Mouse (Mus musculus): ENCODE data around the gene Ptpre. TPM values are rescaled to one million over a fixed set of nuclear protein-coding genes. Genes with fewer than 3 reads are reported as not detected.

The Ptpre gene
- polyA plus RNA-seq, 1 experiment from 2014 or later, result 0.77 TPM

DNA sequence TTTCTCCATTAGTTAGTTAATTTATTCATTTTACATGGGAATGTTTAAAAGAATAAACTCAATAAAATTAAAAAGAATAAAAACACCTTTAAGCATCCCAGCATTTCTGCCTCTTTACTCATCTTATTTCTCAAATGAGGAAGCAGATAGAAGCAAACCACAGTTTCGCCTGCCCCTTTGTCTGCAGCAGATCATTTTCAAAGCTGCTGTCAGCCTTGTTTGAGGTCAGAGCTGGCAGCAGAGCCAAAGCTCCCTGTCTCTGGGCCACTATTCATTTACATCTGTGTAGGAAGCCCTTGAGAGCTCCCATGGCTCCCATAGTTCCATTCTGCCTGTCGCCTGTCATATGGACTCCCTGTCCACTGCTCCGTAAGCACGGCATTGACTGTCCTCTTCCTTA is 28.7 kb upstream of the Ptpre start:
- WGBS, result 82% methylated on average over 4 of the region's 4 CpGs
- DNase-seq (ENCODE audit: low spot score) (no peak), ATAC-seq (replicated peaks; ENCODE audit: low FRiP score) (no peak)
- no peaks in the 10 kb centered on the region for H3K27me3 ChIP-seq (ENCODE audit: control insufficient read depth, insufficient read depth, low read length)
- no peak overlapping the region for H3K4me2 ChIP-seq (ENCODE audit: low read depth, low read length, severe bottlenecking)
- no peaks in the 10 kb centered on the region for H3K36me3 ChIP-seq (ENCODE audit: control insufficient read depth, insufficient read depth, low read length)
- H3K4me1 ChIP-seq (replicated peaks; ENCODE audit: control insufficient read depth, insufficient read depth, low read length), result no peaks in the 10 kb centered on the region
- no peak overlapping the region for H3K27ac ChIP-seq (ENCODE audit: low read depth, low read length)
- H3K9ac ChIP-seq (ENCODE audit: low read length), result no peak overlapping the region
- H3K4me3 ChIP-seq (ENCODE audit: low read depth, low read length), result no peak overlapping the region
- H3K9me3 ChIP-seq (ENCODE audit: control insufficient read depth, low read length), result no peaks in the 10 kb centered on the region

DNA sequence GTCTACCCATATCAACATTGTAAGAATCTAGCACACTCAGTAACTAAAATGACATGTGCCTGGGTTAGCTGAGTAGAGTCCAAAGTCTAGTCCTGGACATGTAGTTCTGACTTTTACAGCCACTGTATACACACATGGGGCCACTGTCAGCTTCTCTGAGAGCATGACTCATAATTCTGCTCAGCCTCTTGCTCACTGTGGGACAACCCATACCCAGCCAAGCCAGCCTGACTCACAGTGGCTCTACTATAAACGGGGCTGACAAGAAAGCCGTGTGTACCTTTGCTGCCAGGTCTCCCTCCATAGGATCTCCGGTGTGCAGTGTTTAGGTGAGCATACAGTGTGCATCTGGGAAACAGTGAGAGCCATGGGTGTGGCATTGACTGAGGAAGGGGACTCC is 28.0 kb upstream of the Ptpre start:
- DNase-seq (ENCODE audit: low spot score) (no peak), ATAC-seq (replicated peaks; ENCODE audit: low FRiP score) (no peak)
- no peak overlapping the region for H3K27ac ChIP-seq (ENCODE audit: low read depth, low read length)
- H3K9me3 ChIP-seq (ENCODE audit: control insufficient read depth, low read length), result no peaks in the 10 kb centered on the region
- no peaks in the 10 kb centered on the region for H3K27me3 ChIP-seq (ENCODE audit: control insufficient read depth, insufficient read depth, low read length)
- 93% methylated on average over 3 of the region's 3 CpGs for WGBS
- no peaks in the 10 kb centered on the region for H3K36me3 ChIP-seq (ENCODE audit: control insufficient read depth, insufficient read depth, low read length)
- H3K9ac ChIP-seq (ENCODE audit: low read length), result no peak overlapping the region
- H3K4me1 ChIP-seq (replicated peaks; ENCODE audit: control insufficient read depth, insufficient read depth, low read length), result no peaks in the 10 kb centered on the region
- no peak overlapping the region for H3K4me3 ChIP-seq (ENCODE audit: low read depth, low read length)
- H3K4me2 ChIP-seq (ENCODE audit: low read depth, low read length, severe bottlenecking), result no peak overlapping the region

DNA sequence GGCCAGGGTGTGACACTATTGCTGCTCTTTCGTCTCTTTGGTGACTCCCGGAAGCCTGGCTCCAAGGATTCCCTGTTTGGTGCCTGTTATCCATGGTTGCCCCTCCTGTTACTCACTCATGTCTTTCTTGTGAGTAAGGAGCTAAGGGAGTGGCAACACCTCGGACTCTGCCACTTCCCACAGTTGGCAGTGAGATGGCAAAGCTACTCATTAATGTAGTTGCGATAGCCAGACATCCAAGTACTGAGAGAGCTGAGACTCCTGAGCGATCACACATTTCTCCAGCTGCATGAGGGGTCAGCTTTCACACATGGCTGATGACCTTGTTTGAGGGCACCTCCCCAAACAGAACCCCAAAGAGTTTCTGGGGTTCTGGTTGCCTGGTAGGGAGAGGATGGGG is 26.9 kb upstream of the Ptpre start:
- Histone ChIP-seq H3K36me3 (ENCODE audit: control insufficient read depth, insufficient read depth, low read length) (no peaks in the 10 kb centered on the region), H3K4me3 (ENCODE audit: low read depth, low read length) (no peak overlapping the region), H3K27ac (ENCODE audit: low read depth, low read length) (no peak overlapping the region), H3K9me3 (ENCODE audit: control insufficient read depth, low read length) (no peaks in the 10 kb centered on the region), H3K4me2 (ENCODE audit: low read depth, low read length, severe bottlenecking) (no peak overlapping the region), H3K9ac (ENCODE audit: low read length) (no peak overlapping the region), H3K4me1 (replicated peaks; ENCODE audit: control insufficient read depth, insufficient read depth, low read length) (no peaks in the 10 kb centered on the region), H3K27me3 (ENCODE audit: control insufficient read depth, insufficient read depth, low read length) (no peaks in the 10 kb centered on the region)
- 90% methylated on average over 5 of the region's 5 CpGs for WGBS
- no peak for ATAC-seq (replicated peaks; ENCODE audit: low FRiP score)
- no peak for DNase-seq (ENCODE audit: low spot score)

DNA sequence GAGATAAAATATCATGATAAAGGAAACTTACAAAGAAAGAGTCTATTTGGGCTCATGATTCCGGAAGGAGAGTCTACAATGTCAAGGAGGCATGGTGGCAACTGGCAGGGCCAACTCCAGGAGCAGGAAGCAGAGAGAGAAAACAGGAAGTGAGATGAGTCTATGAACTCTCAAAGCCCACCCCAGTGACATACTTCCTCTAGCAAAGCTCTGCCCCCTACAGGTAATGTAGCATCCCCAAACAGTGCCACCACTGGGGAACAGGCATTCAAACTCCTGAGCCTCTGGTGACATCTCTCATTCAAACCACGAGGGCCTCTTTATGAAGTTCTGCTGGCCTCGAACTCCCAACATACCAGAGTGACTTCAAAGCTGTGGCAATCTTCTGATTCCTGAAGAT is 25.6 kb upstream of the Ptpre start:
- no peaks in the 10 kb centered on the region for H3K27me3 ChIP-seq (ENCODE audit: control insufficient read depth, insufficient read depth, low read length)
- ATAC-seq (replicated peaks; ENCODE audit: low FRiP score) (no peak), DNase-seq (ENCODE audit: low spot score) (no peak)
- no peak overlapping the region for H3K4me3 ChIP-seq (ENCODE audit: low read depth, low read length)
- no peak overlapping the region for H3K27ac ChIP-seq (ENCODE audit: low read depth, low read length)
- H3K4me2 ChIP-seq (ENCODE audit: low read depth, low read length, severe bottlenecking), result no peak overlapping the region
- 89% methylated on average over 3 of the region's 3 CpGs for WGBS
- H3K4me1 ChIP-seq (replicated peaks; ENCODE audit: control insufficient read depth, insufficient read depth, low read length), result no peaks in the 10 kb centered on the region
- H3K36me3 ChIP-seq (ENCODE audit: control insufficient read depth, insufficient read depth, low read length), result no peaks in the 10 kb centered on the region
- no peak overlapping the region for H3K9ac ChIP-seq (ENCODE audit: low read length)
- no peaks in the 10 kb centered on the region for H3K9me3 ChIP-seq (ENCODE audit: control insufficient read depth, low read length)

DNA sequence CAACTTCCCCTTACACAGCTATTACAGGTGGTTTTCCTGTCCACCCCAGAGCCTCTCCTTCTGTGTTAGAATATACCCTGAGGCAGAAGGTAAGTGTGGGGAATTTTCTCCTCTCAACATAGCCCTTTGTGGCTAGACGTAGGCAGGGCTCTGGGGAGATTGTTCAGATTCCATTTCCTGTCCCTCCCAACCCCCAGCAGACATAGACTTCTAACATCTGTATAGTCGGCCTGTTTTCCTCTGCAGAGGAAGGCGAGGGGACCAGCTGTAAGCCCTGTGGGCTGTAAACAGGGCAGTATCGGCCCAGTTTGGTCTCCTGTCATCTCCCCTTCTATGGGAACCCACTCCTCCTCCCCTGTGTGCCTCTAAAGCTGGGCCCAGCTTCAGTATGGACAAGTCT is 20.1 kb upstream of the Ptpre start:
- WGBS, result 69% methylated on average over 4 of the region's 4 CpGs
- no peak for ATAC-seq (replicated peaks; ENCODE audit: low FRiP score)
- H3K4me2 ChIP-seq (ENCODE audit: low read depth, low read length, severe bottlenecking), result no peak overlapping the region

DNA sequence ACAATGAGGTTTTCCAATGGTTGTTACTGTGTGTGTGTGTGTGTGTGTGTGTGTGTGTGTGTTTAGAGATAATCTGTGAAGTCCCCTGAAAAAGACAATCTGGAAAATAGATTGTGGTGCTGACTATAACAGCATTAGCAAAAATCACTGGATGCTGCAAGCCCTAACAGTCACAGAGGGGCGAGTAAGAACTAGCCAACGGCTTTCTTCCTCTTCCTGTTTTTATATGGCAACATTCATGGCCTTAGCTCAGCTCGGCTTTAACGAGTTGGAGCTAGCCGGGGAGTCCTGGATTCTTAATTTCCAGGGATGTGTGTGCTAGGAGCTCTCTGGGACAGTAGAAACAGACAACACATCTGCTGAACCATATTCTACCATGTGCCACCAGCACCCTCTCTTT is 17.0 kb upstream of the Ptpre start:
- Histone ChIP-seq H3K36me3 (ENCODE audit: control insufficient read depth, insufficient read depth, low read length) (no peaks in the 10 kb centered on the region), H3K9me3 (ENCODE audit: control insufficient read depth, low read length) (no peaks in the 10 kb centered on the region), H3K27ac (ENCODE audit: low read depth, low read length) (no peak overlapping the region), H3K4me2 (ENCODE audit: low read depth, low read length, severe bottlenecking) (no peak overlapping the region), H3K27me3 (ENCODE audit: control insufficient read depth, insufficient read depth, low read length) (no peaks in the 10 kb centered on the region), H3K4me1 (replicated peaks; ENCODE audit: control insufficient read depth, insufficient read depth, low read length) (no peaks in the 10 kb centered on the region), H3K9ac (ENCODE audit: low read length) (no peak overlapping the region), H3K4me3 (ENCODE audit: low read depth, low read length) (no peak overlapping the region)
- DNase-seq (ENCODE audit: low spot score), result no peak
- ATAC-seq (replicated peaks; ENCODE audit: low FRiP score), result no peak
- 68% methylated on average over 5 of the region's 5 CpGs for WGBS

More for the DNA sequence above, 20.1 kb upstream of the Ptpre start:
- Histone ChIP-seq H3K36me3 (ENCODE audit: control insufficient read depth, insufficient read depth, low read length) (no peaks in the 10 kb centered on the region), H3K4me1 (replicated peaks; ENCODE audit: control insufficient read depth, insufficient read depth, low read length) (no peaks in the 10 kb centered on the region), H3K4me3 (ENCODE audit: low read depth, low read length) (no peak overlapping the region), H3K27me3 (ENCODE audit: control insufficient read depth, insufficient read depth, low read length) (no peaks in the 10 kb centered on the region), H3K9ac (ENCODE audit: low read length) (no peak overlapping the region), H3K27ac (ENCODE audit: low read depth, low read length) (no peak overlapping the region), H3K9me3 (ENCODE audit: control insufficient read depth, low read length) (no peaks in the 10 kb centered on the region)
- no peak for DNase-seq (ENCODE audit: low spot score)

DNA sequence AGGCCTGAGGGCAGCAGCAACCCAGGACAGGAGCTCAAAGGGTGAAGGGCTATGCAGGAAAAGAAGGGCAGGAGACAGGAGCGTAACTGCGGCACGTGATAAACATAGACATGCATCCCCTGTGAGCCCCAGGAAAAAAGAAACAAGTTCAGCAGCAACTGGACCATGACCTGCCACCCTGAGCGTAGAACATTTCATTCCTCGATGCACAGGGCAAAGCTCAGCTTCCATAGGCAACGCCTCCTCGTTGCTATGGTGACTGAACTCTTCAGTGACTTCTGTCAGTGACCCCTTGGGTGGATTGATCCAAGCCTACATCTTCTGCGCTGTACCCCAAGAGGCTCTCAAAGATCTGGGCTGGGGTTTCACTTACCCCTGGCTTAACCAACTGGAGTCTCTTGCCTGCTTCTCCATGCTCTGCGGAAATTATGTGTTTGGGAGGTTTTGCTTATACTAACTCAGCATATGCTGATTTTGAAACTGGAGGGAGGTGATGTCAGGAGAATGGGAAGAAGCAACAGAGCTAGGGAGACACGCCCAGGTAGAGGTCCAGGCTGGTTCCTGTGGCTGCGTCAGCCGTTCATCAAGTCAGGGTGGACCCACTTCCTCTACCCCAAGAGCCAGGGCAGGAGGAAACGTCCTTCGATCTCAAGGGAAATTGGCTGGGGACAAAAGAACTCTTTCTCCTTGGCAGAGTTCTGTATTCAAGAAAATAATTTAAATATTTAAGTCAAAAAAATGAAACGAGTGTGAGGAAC is 15.3 kb upstream of the Ptpre start:
- no peak for ATAC-seq (replicated peaks; ENCODE audit: low FRiP score)
- DNase-seq (ENCODE audit: low spot score), result no peak
- 76% methylated on average over 15 of the region's 15 CpGs for WGBS

DNA sequence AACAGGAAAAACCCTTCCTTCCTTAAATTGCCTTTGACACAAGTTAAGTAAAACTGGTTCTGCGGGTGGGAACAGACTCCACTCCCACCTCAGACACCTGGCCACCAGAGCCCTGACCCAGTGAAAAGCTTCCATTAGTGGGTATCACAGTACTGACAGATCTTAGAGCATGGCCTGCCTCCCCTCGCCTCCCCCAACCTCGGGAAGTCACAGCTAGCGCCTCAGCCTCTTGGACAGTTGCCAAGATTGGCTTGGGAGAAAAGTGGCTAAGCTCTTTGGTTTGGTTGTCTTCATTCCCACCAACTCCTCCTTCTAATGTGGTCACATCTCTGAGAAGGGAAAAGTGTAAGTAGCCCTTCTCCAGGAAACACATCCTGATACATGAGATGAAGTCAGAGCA is 13.3 kb upstream of the Ptpre start:
- WGBS, result 81% methylated on average over 4 of the region's 4 CpGs
- H3K4me2 ChIP-seq (ENCODE audit: low read depth, low read length, severe bottlenecking), result no peak overlapping the region
- no peak overlapping the region for H3K27ac ChIP-seq (ENCODE audit: low read depth, low read length)
- H3K4me1 ChIP-seq (replicated peaks; ENCODE audit: control insufficient read depth, insufficient read depth, low read length), result no peaks in the 10 kb centered on the region
- no peak for ATAC-seq (replicated peaks; ENCODE audit: low FRiP score)
- H3K9me3 ChIP-seq (ENCODE audit: control insufficient read depth, low read length), result no peaks in the 10 kb centered on the region
- DNase-seq (ENCODE audit: low spot score), result no peak
- no peak overlapping the region for H3K9ac ChIP-seq (ENCODE audit: low read length)
- no peak overlapping the region for H3K4me3 ChIP-seq (ENCODE audit: low read depth, low read length)
- no peaks in the 10 kb centered on the region for H3K27me3 ChIP-seq (ENCODE audit: control insufficient read depth, insufficient read depth, low read length)
- H3K36me3 ChIP-seq (ENCODE audit: control insufficient read depth, insufficient read depth, low read length), result no peaks in the 10 kb centered on the region

More for the DNA sequence above, 15.3 kb upstream of the Ptpre start:
- no peaks in the 10 kb centered on the region for H3K9me3 ChIP-seq (ENCODE audit: control insufficient read depth, low read length)
- no peaks in the 10 kb centered on the region for H3K27me3 ChIP-seq (ENCODE audit: control insufficient read depth, insufficient read depth, low read length)
- no peak overlapping the region for H3K4me2 ChIP-seq (ENCODE audit: low read depth, low read length, severe bottlenecking)
- no peaks in the 10 kb centered on the region for H3K4me1 ChIP-seq (replicated peaks; ENCODE audit: control insufficient read depth, insufficient read depth, low read length)
- H3K4me3 ChIP-seq (ENCODE audit: low read depth, low read length), result no peak overlapping the region
- no peak overlapping the region for H3K27ac ChIP-seq (ENCODE audit: low read depth, low read length)
- H3K9ac ChIP-seq (ENCODE audit: low read length), result no peak overlapping the region
- H3K36me3 ChIP-seq (ENCODE audit: control insufficient read depth, insufficient read depth, low read length), result no peaks in the 10 kb centered on the region

DNA sequence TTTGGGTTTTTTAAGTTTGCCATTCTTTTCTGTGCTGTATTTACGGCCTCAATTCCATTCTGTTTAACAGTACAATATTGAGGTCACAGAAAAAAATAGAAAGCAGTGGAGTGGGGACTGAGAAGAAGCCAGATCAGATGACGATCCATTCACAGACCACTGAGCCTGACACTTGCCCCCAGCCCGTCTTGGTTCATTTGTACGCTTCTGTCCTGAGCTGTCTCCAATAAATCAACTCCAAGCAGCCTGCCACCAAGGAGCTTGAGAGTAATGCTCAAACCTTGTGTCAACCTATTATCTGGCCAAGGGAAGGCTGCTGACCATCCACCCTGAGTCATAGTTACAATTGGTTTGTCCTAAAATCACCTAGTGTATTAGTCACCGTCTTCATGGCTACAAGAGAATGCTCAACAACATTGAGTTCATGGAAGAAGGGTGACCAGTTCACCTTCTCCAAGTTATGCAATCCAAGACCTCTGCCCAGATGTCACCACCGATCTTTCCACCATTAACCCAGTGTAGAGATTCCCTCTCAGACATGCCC is 12.8 kb upstream of the Ptpre start:
- Histone ChIP-seq H3K9me3 (ENCODE audit: control insufficient read depth, low read length) (no peaks in the 10 kb centered on the region), H3K27ac (ENCODE audit: low read depth, low read length) (no peak overlapping the region), H3K27me3 (ENCODE audit: control insufficient read depth, insufficient read depth, low read length) (no peaks in the 10 kb centered on the region), H3K4me3 (ENCODE audit: low read depth, low read length) (no peak overlapping the region), H3K36me3 (ENCODE audit: control insufficient read depth, insufficient read depth, low read length) (no peaks in the 10 kb centered on the region), H3K4me2 (ENCODE audit: low read depth, low read length, severe bottlenecking) (no peak overlapping the region), H3K9ac (ENCODE audit: low read length) (no peak overlapping the region), H3K4me1 (replicated peaks; ENCODE audit: control insufficient read depth, insufficient read depth, low read length) (no peaks in the 10 kb centered on the region)
- WGBS, result 89% methylated on average over 6 of the region's 6 CpGs
- DNase-seq (ENCODE audit: low spot score) (no peak), ATAC-seq (replicated peaks; ENCODE audit: low FRiP score) (no peak)

Data from forebrain, embryonic 11.5 days (tissue).